Comparison of ENCODE assay signal across 8 mouse cellular contexts in genomic region chr9:22532810-22533447, GRCm38 (mm10). TPM values are rescaled to one million over a fixed set of nuclear protein-coding genes. Genes with fewer than 3 reads are reported as not detected.
A peak's percentile ranks its signal among the peaks of the same experiment; 100 is the strongest.
DNase-seq lines count a peak whose midpoint lies in the region; ATAC-seq and TF ChIP-seq lines count a peak whose summit lies in the region.
"Had no signal": no experiment of that assay in that cellular context is flagged by ENCODE, and none has a peak within 500 bp of the region (broad histone marks: within the 10 kb centered on the region; RNA-seq: fewer than 3 reads in every experiment).

No protein-coding gene starts in this region.

- intact Hi-C loops in left cerebral cortex, postnatal 25 days (cut with DNase I), result no loop called here

- no peak overlapping the region for H3K4me2 ChIP-seq in embryonic facial prominence, embryonic 14.5 days (ENCODE audit: low read depth, low read length)
- H3K4me2 ChIP-seq in midbrain, embryonic 16.5 days (ENCODE audit: low read length), result no peak overlapping the region
- H3K4me2 ChIP-seq: liver, embryonic 13.5 days had no signal

- no peak overlapping the region for H3K27ac ChIP-seq in ES-E14 (ENCODE audit: insufficient read depth, low read depth, low read length, poor library complexity, severe bottlenecking)
- no peak overlapping the region for H3K27ac ChIP-seq in embryonic facial prominence, embryonic 14.5 days (replicated peaks; ENCODE audit: low read depth, low read length)
- no peak overlapping the region for H3K27ac ChIP-seq in midbrain, embryonic 16.5 days (ENCODE audit: low read length)
- H3K27ac ChIP-seq: liver, embryonic 13.5 days had no signal

- no peak for ATAC-seq in embryonic facial prominence, embryonic 14.5 days (ENCODE audit: low read depth)
- peak; percentile 90 for ATAC-seq in midbrain, embryonic 16.5 days

- H3K4me1 ChIP-seq in ES-E14 (ENCODE audit: control insufficient read depth in 2 of 2, insufficient read depth in 2 of 2, low read length in 2 of 2, poor library complexity in 1 of 2), result no peaks in the 10 kb centered on the region
- no peaks in the 10 kb centered on the region for H3K4me1 ChIP-seq in embryonic facial prominence, embryonic 14.5 days (ENCODE audit: control insufficient read depth, insufficient read depth, low read length)
- peaks cover 3% of the 10 kb centered on the region; the same call in 1 of the 2 replicates for H3K4me1 ChIP-seq in midbrain, embryonic 16.5 days (ENCODE audit: control insufficient read depth, insufficient read depth, low read length)
- H3K4me1 ChIP-seq: liver, embryonic 13.5 days had no signal

- no peaks in the 10 kb centered on the region for H3K36me3 ChIP-seq in ES-E14 (ENCODE audit: control insufficient read depth, insufficient read depth, low read length, poor library complexity, severe bottlenecking)
- no peaks in the 10 kb centered on the region for H3K36me3 ChIP-seq in embryonic facial prominence, embryonic 14.5 days (ENCODE audit: control insufficient read depth, insufficient read depth, low read length)
- no peaks in the 10 kb centered on the region for H3K36me3 ChIP-seq in midbrain, embryonic 16.5 days (ENCODE audit: control insufficient read depth, insufficient read depth, low read length)
- H3K36me3 ChIP-seq: liver, embryonic 13.5 days had no signal

- no peaks in the 10 kb centered on the region for H3K27me3 ChIP-seq in embryonic facial prominence, embryonic 14.5 days (replicated peaks; ENCODE audit: control insufficient read depth, insufficient read depth, low read length)
- H3K27me3 ChIP-seq in midbrain, embryonic 16.5 days (ENCODE audit: control insufficient read depth, insufficient read depth, low read depth, low read length), result no peaks in the 10 kb centered on the region
- H3K27me3 ChIP-seq: liver, embryonic 13.5 days had no signal

- no peaks in the 10 kb centered on the region for H3K9me3 ChIP-seq in ES-E14 (ENCODE audit: control insufficient read depth, insufficient read depth, low read depth, low read length)
- H3K9me3 ChIP-seq in embryonic facial prominence, embryonic 14.5 days (ENCODE audit: control insufficient read depth, low read length), result no peaks in the 10 kb centered on the region
- no peaks in the 10 kb centered on the region for H3K9me3 ChIP-seq in midbrain, embryonic 16.5 days (replicated peaks; ENCODE audit: control insufficient read depth, low read length, poor library complexity, severe bottlenecking)
- H3K9me3 ChIP-seq: liver, embryonic 13.5 days had no signal

- WGBS in embryonic facial prominence, embryonic 14.5 days, result 53% methylated on average over 9 of the region's 9 CpGs
- WGBS in midbrain, embryonic 16.5 days, result 45% methylated on average over 9 of the region's 9 CpGs

- peak; percentile 29 for DNase-seq in ES-E14 (ENCODE audit: low read depth, low spot score)
- DNase-seq in adipocyte (ENCODE audit: low spot score), result peak; percentile 61
- peak; percentile 87 for DNase-seq in embryonic facial prominence, embryonic 14.5 days (ENCODE audit: low spot score)
- DNase-seq in kidney, adult 18-20 months, result peak; percentile 6
- DNase-seq in left cerebral cortex, postnatal 25 days (ENCODE audit: low spot score in 2 of 2), result peak; percentile 57 to 84
- DNase-seq in thymus, postnatal 36 days, result peak; percentile 5 to 11
- DNase-seq: liver, embryonic 13.5 days had no signal

- in situ Hi-C loops in ES-E14 (cut with MboI; ENCODE audit: low sequenced_read_pairs in 2 of 2, unreplicated experiment in 2 of 2), result no loop called here

- H3K4me3 ChIP-seq in ES-E14 (ENCODE audit: insufficient read depth in 1 of 2, low read depth in 1 of 2, low read length in 2 of 2, poor library complexity in 1 of 2, severe bottlenecking in 1 of 2), result no peak overlapping the region
- H3K4me3 ChIP-seq in embryonic facial prominence, embryonic 14.5 days (ENCODE audit: low read depth, low read length), result no peak overlapping the region
- H3K4me3 ChIP-seq in midbrain, embryonic 16.5 days (ENCODE audit: low read depth, low read length), result no peak overlapping the region
- H3K4me3 ChIP-seq: liver, embryonic 13.5 days had no signal

- H3K9ac ChIP-seq in ES-E14 (ENCODE audit: insufficient read depth, low read depth, low read length, poor library complexity, severe bottlenecking), result no peak overlapping the region
- H3K9ac ChIP-seq in embryonic facial prominence, embryonic 14.5 days (ENCODE audit: low read depth, low read length), result no peak overlapping the region
- H3K9ac ChIP-seq in midbrain, embryonic 16.5 days (ENCODE audit: low read depth, low read length), result no peak overlapping the region
- H3K9ac ChIP-seq: liver, embryonic 13.5 days had no signal

TF ChIP-seq in ES-E14, 5 proteins besides CTCF, POLR2A, EP300 and RAD21:
- TF ChIP-seq ZNF384 (IDR thresholded peaks at IDR 0.05; ENCODE audit: low read depth, low read length), result no peak
- TF ChIP-seq ZC3H11A (IDR thresholded peaks at IDR 0.05; ENCODE audit: borderline replicate concordance, low read depth, low read length), result no peak
- TF ChIP-seq CHD2 (IDR thresholded peaks at IDR 0.05; ENCODE audit: low read depth, low read length), result no peak
- no peak for TF ChIP-seq MAFK (IDR thresholded peaks at IDR 0.05; ENCODE audit: insufficient read depth, low read depth, low read length)
- no peak for TF ChIP-seq HCFC1 (IDR thresholded peaks at IDR 0.05; ENCODE audit: borderline replicate concordance, insufficient read depth, low read length)

RNA-seq across cellular contexts. Expression of gene Bbs9, which starts 57.4 kb away (rescaled TPM):
- total RNA-seq in ES-E14 (2012; rRNA removed), result 10.3 and 12.3 TPM in 2 replicates
- polyA plus RNA-seq in embryonic facial prominence, embryonic 14.5 days (2014; fragmentation: Nextera tagmentation; extraction: Ambion mirVana), result 13.2 and 13.4 TPM in 2 replicates
- 10 to 100 TPM; 27.8 to 28.6 TPM for total RNA-seq in left cerebral cortex, postnatal 25 days (2021)
- polyA plus RNA-seq in midbrain, embryonic 16.5 days (2015; fragmentation: Nextera tagmentation; extraction: Ambion mirVana), result 29.3 and 35.3 TPM in 2 replicates

Comparison
In these comparisons a context has a peak if more than half of its experiments do, and no peak if none do; other contexts are left out.
1. DNase-seq: peak in every context shown above with its lines; median percentile 87 in embryonic facial prominence, embryonic 14.5 days; 70 in left cerebral cortex, postnatal 25 days; 61 in adipocyte; 29 in ES-E14; 8 in thymus, postnatal 36 days; 6 in kidney, adult 18-20 months.